Mouse (Mus musculus) stomach, postnatal 0 days (tissue): ENCODE data around the gene Lrrk1.

ENCODE experiments used
- CTCF ChIP-seq: IDR thresholded peaks from 2 replicates; pipeline ENCODE4 v1.5.1; 2016; ENCODE audit warnings: antibody characterized with exemption, low read depth, mild to moderate bottlenecking, moderate library complexity
- EP300 ChIP-seq: optimal IDR thresholded peaks from 2 replicates; pipeline ENCODE3; 2016; ENCODE audit warnings: antibody characterized with exemption

DNA sequence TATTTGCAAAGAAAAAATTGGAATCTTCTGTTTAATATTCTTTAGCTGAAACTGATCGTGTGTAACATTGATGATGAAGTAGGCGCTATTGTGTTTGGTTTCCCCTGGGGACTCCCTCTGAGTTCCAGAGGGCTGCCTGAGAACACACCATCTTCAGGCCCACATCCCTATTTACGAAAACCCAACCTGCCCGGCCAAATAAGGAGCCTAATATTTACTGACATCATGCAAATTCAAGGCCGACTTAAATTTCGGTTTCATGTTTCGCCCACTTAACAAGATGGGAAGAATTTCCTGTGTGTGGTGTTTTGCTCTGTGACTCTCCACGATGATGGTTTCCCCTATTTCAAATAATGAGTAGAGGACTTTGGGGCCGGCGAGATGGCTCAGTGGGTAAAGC, 189.7 kb downstream of the Lrrk1 start:
- TF ChIP-seq CTCF = no peak
- TF ChIP-seq EP300 = no peak
